Mouse (Mus musculus): Measurements from ENCODE around the gene Xrcc1.

Xrcc1 gene

GRCm38 (mm10) chr7:24566206-24566605 is 20.1 kb downstream of the Xrcc1 start:
- no peak for DNase-seq

GRCm38 (mm10) chr7:24568512-24568911 is 22.4 kb downstream of the Xrcc1 start:
- no peak for DNase-seq

GRCm38 (mm10) chr7:24571071-24571470 is 25.0 kb downstream of the Xrcc1 start:
- no peak for DNase-seq

GRCm38 (mm10) chr7:24572455-24572854 is 26.4 kb downstream of the Xrcc1 start:
- DNase-seq = no peak

- peak; percentile 73 to 91 for DNase-seq
Measured at GRCm38 (mm10) chr7:24574224-24574796, 28.2 kb downstream of the Xrcc1 start.

GRCm38 (mm10) chr7:24577811-24578210 is 31.7 kb downstream of the Xrcc1 start:
- DNase-seq = no peak

GRCm38 (mm10) chr7:24584876-24585275 is 38.8 kb downstream of the Xrcc1 start:
- no peak for DNase-seq

- DNase-seq = no peak
Measured at GRCm38 (mm10) chr7:24585995-24586394, 39.9 kb downstream of the Xrcc1 start.

- no peak for DNase-seq
Measured at GRCm38 (mm10) chr7:24586828-24587227, 40.7 kb downstream of the Xrcc1 start.

GRCm38 (mm10) chr7:24587330-24588105 is 41.4 kb downstream of the Xrcc1 start, which contains the start of the genes Ethe1 and Zfp575:
Ethe1 (plus strand) TSS chr7:24587543.
Zfp575 (minus strand) TSS chr7:24587641.
- DNase-seq = peak; percentile 42 to 66

GRCm38 (mm10) chr7:24588336-24588735 is 42.2 kb downstream of the Xrcc1 start:
- DNase-seq = peak; percentile 82 to 91

GRCm38 (mm10) chr7:24591735-24592134 is 45.6 kb downstream of the Xrcc1 start:
- no peak for DNase-seq

GRCm38 (mm10) chr7:24592163-24592562 is 46.1 kb downstream of the Xrcc1 start:
- peak in 1 of 2 experiments; percentile 64 for DNase-seq

- DNase-seq = no peak
Measured at GRCm38 (mm10) chr7:24592781-24593180, 46.7 kb downstream of the Xrcc1 start.

- DNase-seq = peak; percentile 83 to 88
Measured at GRCm38 (mm10) chr7:24593621-24594308, 47.7 kb downstream of the Xrcc1 start.

- DNase-seq = peak in 1 of 2 experiments; percentile 16
Measured at GRCm38 (mm10) chr7:24594309-24594803, 48.3 kb downstream of the Xrcc1 start.

GRCm38 (mm10) chr7:24595464-24595863 is 49.4 kb downstream of the Xrcc1 start:
- DNase-seq = peak; percentile 33 to 66

GRCm38 (mm10) chr7:24598121-24598520 is 52.0 kb downstream of the Xrcc1 start:
- peak; percentile 45 to 47 for DNase-seq

- no peak for DNase-seq
Measured at GRCm38 (mm10) chr7:24599211-24600067, 53.4 kb downstream of the Xrcc1 start.

GRCm38 (mm10) chr7:24600941-24601597 is 55.0 kb downstream of the Xrcc1 start:
- peak; percentile 95 to 99 for DNase-seq

- DNase-seq = no peak
Measured at GRCm38 (mm10) chr7:24605561-24605960, 59.5 kb downstream of the Xrcc1 start.

- peak; percentile 55 to 67 for DNase-seq
Measured at GRCm38 (mm10) chr7:24606046-24606445, 60.0 kb downstream of the Xrcc1 start.
